In the genomic region with DNA sequence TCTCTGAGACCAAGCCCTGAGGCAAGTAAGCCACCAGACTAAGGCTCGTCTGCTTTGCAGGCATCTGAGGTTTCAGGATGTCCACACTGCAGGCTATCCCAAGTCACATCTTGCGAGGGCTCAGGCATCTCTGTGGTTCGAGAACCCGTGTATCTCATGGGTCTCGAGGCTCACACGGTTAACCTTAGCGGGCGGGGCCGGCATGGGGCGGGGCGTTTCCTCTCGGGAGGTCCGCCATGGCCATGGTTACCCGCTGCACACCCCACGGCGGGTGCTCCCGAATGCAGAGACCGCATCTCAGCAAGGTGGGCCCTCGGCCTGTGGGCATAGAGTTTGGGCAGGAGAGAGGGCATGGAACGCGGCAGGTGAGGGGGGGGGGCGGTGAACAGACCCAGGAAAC, we compare ENCODE assay signal across 8 mouse cellular contexts. TPM values are rescaled to one million over a fixed set of nuclear protein-coding genes. Genes with fewer than 3 reads are reported as not detected.
DNase-seq lines count a peak whose midpoint lies in the region; ATAC-seq lines count a peak whose summit lies in the region.

TSS of gene Rgs11 (plus strand) at position 215 of the 400 bp plus-strand sequence.

- no peaks in the 10 kb centered on the region for H3K36me3 ChIP-seq in forebrain, embryonic 11.5 days (ENCODE audit: control insufficient read depth, insufficient read depth, low read length)
- peaks cover 2% of the 10 kb centered on the region; the same call in 1 of the 2 replicates for H3K36me3 ChIP-seq in intestine, embryonic 16.5 days (ENCODE audit: control insufficient read depth, insufficient read depth, low read length)
- 0 out of 2 replicates have a peak, but pooled peaks cover 4% of the 10 kb centered on the region for H3K36me3 ChIP-seq in liver, embryonic 11.5 days (ENCODE audit: control insufficient read depth, insufficient read depth, low read length)

- no peak within 1 kb of the TSS for H3K27ac ChIP-seq in forebrain, embryonic 11.5 days (ENCODE audit: low read depth, low read length)
- no peak within 1 kb of the TSS for H3K27ac ChIP-seq in intestine, embryonic 16.5 days (ENCODE audit: low read length)
- no peak within 1 kb of the TSS for H3K27ac ChIP-seq in liver, embryonic 11.5 days (ENCODE audit: low read depth, low read length)

- peaks cover 44% of the 10 kb centered on the region for H3K27me3 ChIP-seq in forebrain, embryonic 11.5 days (ENCODE audit: control insufficient read depth, insufficient read depth, low read length)
- peaks cover 16% of the 10 kb centered on the region; the same call in 1 of the 2 replicates for H3K27me3 ChIP-seq in intestine, embryonic 16.5 days (replicated peaks; ENCODE audit: control insufficient read depth, insufficient read depth, low read length)
- peaks cover 59% of the 10 kb centered on the region for H3K27me3 ChIP-seq in liver, embryonic 11.5 days (replicated peaks; ENCODE audit: control insufficient read depth, insufficient read depth, low read length)

- 1% methylated on average over 21 of the region's 22 CpGs for WGBS in forebrain, embryonic 11.5 days
- 2% methylated on average over 22 of the region's 22 CpGs for WGBS in intestine, embryonic 16.5 days
- WGBS in liver, embryonic 11.5 days, result 2% methylated on average over 21 of the region's 22 CpGs

- 0 out of 2 replicates have a peak, but pooled peaks have one; percentile 12 for ATAC-seq in forebrain, embryonic 11.5 days (replicated peaks; ENCODE audit: low FRiP score)
- ATAC-seq in intestine, embryonic 16.5 days, result peak; percentile 35; the same call in 1 of the 2 replicates
- peak; percentile 35; the same call in 1 of the 2 replicates for ATAC-seq in liver, embryonic 11.5 days (replicated peaks; ENCODE audit: low FRiP score)

- no peaks in the 10 kb centered on the region for H3K9me3 ChIP-seq in forebrain, embryonic 11.5 days (ENCODE audit: control insufficient read depth, low read length)
- H3K9me3 ChIP-seq in intestine, embryonic 16.5 days (ENCODE audit: control insufficient read depth, low read length), result no peaks in the 10 kb centered on the region
- no peaks in the 10 kb centered on the region for H3K9me3 ChIP-seq in liver, embryonic 11.5 days (ENCODE audit: control insufficient read depth, low read length)

- peak within 1 kb of the TSS; percentile 34 for H3K4me3 ChIP-seq in forebrain, embryonic 11.5 days (ENCODE audit: low read depth, low read length)
- peak within 1 kb of the TSS; percentile 58 for H3K4me3 ChIP-seq in intestine, embryonic 16.5 days (ENCODE audit: low read length)
- peak within 1 kb of the TSS; percentile 72 for H3K4me3 ChIP-seq in liver, embryonic 11.5 days (ENCODE audit: low read depth, low read length)

- peak; percentile 89 for DNase-seq in heart, adult 11 months
- no peak for DNase-seq in heart, adult 9 months (ENCODE audit: low spot score in 2 of 2)
- peak; percentile 27 for DNase-seq in Muller cell, postnatal 12 days (ENCODE audit: inconsistent ontology term)
- no peak for DNase-seq in forebrain, embryonic 11.5 days (ENCODE audit: low spot score)
- peak; percentile 58 for DNase-seq in liver, embryonic 11.5 days (ENCODE audit: low spot score)
- DNase-seq in natural killer cell, adult 2 months (ENCODE audit: low spot score in 2 of 2), result peak; percentile 20 to 26
- DNase-seq in urinary bladder, postnatal 14 days (ENCODE audit: low spot score), result peak; percentile 66

- H3K4me1 ChIP-seq in forebrain, embryonic 11.5 days (replicated peaks; ENCODE audit: control insufficient read depth, insufficient read depth, low read length), result peaks cover 17% of the 10 kb centered on the region
- H3K4me1 ChIP-seq in intestine, embryonic 16.5 days (ENCODE audit: control insufficient read depth, insufficient read depth, low read length), result peaks cover 15% of the 10 kb centered on the region
- H3K4me1 ChIP-seq in liver, embryonic 11.5 days (replicated peaks; ENCODE audit: control insufficient read depth, insufficient read depth, low read length), result peaks cover 44% of the 10 kb centered on the region

- H3K4me2 ChIP-seq in forebrain, embryonic 11.5 days (ENCODE audit: low read depth, low read length, severe bottlenecking), result peak within 1 kb of the TSS; percentile 74
- peak within 1 kb of the TSS; percentile 94 for H3K4me2 ChIP-seq in intestine, embryonic 16.5 days (ENCODE audit: low read depth, low read length)
- peak within 1 kb of the TSS; percentile 98 for H3K4me2 ChIP-seq in liver, embryonic 11.5 days

- H3K9ac ChIP-seq in forebrain, embryonic 11.5 days (ENCODE audit: low read length), result no peak within 1 kb of the TSS; the same call in none of the 2 replicates
- peak within 1 kb of the TSS; percentile 61 for H3K9ac ChIP-seq in intestine, embryonic 16.5 days (ENCODE audit: low read depth, low read length)
- H3K9ac ChIP-seq in liver, embryonic 11.5 days (ENCODE audit: low read depth, low read length), result peak within 1 kb of the TSS; percentile 53

RNA-seq across cellular contexts. Expression of gene Rgs11, which starts in this region (rescaled TPM):
- polyA plus RNA-seq in forebrain, embryonic 11.5 days (2014; fragmentation: Nextera tagmentation; extraction: Ambion mirVana), result 0.96 and 2.5 TPM in 2 replicates
- polyA plus RNA-seq in intestine, embryonic 16.5 days (2015; fragmentation: Nextera tagmentation; extraction: Ambion mirVana), result 13.4 and 15.2 TPM in 2 replicates
- 2.2 and 2.4 TPM in 2 replicates for polyA plus RNA-seq in liver, embryonic 11.5 days (2014; fragmentation: Nextera tagmentation; extraction: Ambion mirVana)

Comparison
In these comparisons a context has a peak if more than half of its experiments do, and no peak if none do; other contexts are left out.
1. DNase-seq: peak in heart, adult 11 months (single experiment), Muller cell, postnatal 12 days (single experiment), liver, embryonic 11.5 days (single experiment), natural killer cell, adult 2 months (2 of 2) and urinary bladder, postnatal 14 days (single experiment); none in heart, adult 9 months (0 of 2) and forebrain, embryonic 11.5 days (single experiment).
2. Peak in every context shown above with its lines, with median percentiles within 50 percentile points of each other: ATAC-seq, H3K4me2 ChIP-seq and H3K4me3 ChIP-seq.